Mouse (Mus musculus): ENCODE results near the gene Cmklr1. TPM values are rescaled to one million over a fixed set of nuclear protein-coding genes. Genes with fewer than 3 reads are reported as not detected.

Gene Cmklr1
- polyA plus RNA-seq, 1 experiment from 2014 or later = 4.5 TPM

Other genes with a start within 250 kb of the Cmklr1 start
- gene Wscd2, start 160.1 kb downstream of the Cmklr1 start, polyA plus RNA-seq (2015; fragmentation: Nextera tagmentation; extraction: Ambion mirVana) = 12.5 and 14.6 TPM in 2 replicates
- not detected in 2 replicates for gene 1700069L16Rik, start 74.3 kb upstream of the Cmklr1 start, polyA plus RNA-seq (2015; fragmentation: Nextera tagmentation; extraction: Ambion mirVana)
- 6.2 and 6.6 TPM in 2 replicates for gene Ficd, start 85.4 kb upstream of the Cmklr1 start, polyA plus RNA-seq (2015; fragmentation: Nextera tagmentation; extraction: Ambion mirVana)
- gene Sart3, start 122.1 kb upstream of the Cmklr1 start, polyA plus RNA-seq (2015; fragmentation: Nextera tagmentation; extraction: Ambion mirVana) = 63.6 and 65.7 TPM in 2 replicates
- 101 and 106 TPM in 2 replicates for gene Iscu, start 122.3 kb upstream of the Cmklr1 start, polyA plus RNA-seq (2015; fragmentation: Nextera tagmentation; extraction: Ambion mirVana)
- gene Tmem119, start 150.1 kb upstream of the Cmklr1 start, polyA plus RNA-seq (2015; fragmentation: Nextera tagmentation; extraction: Ambion mirVana) = 109 and 141 TPM in 2 replicates
- 2.2 and 2.3 TPM in 2 replicates for gene Selplg, start 182.2 kb upstream of the Cmklr1 start, polyA plus RNA-seq (2015; fragmentation: Nextera tagmentation; extraction: Ambion mirVana)